In genomic region chr11:51811230-51811629, GRCm38 (mm10) we compare ENCODE assay signal across 13 mouse cellular contexts. TPM values are rescaled to one million over a fixed set of nuclear protein-coding genes. Genes with fewer than 3 reads are reported as not detected.
DNase-seq lines count a peak whose midpoint lies in the region; ATAC-seq and TF ChIP-seq lines count a peak whose summit lies in the region.
"Had no signal": no experiment of that assay in that cellular context is flagged by ENCODE, and none has a peak within 500 bp of the region (broad histone marks: within the 10 kb centered on the region; RNA-seq: fewer than 3 reads in every experiment).

No protein-coding gene starts in this region.

- peaks cover 7% of the 10 kb centered on the region; the same call in 1 of the 2 replicates for H3K36me3 ChIP-seq in liver, adult 2 months (ENCODE audit: control insufficient read depth, insufficient read depth, low read length)

- H3K27me3 ChIP-seq in liver, adult 2 months (ENCODE audit: control insufficient read depth, insufficient read depth, low read length): no peaks in the 10 kb centered on the region
- H3K27me3 ChIP-seq: embryonic facial prominence, embryonic 15.5 days; intestine, embryonic 15.5 days; stomach, embryonic 15.5 days had no signal

- no peaks in the 10 kb centered on the region for H3K79me2 ChIP-seq in liver, adult 2 months (ENCODE audit: control insufficient read depth, insufficient read depth, low read length)

- no peak overlapping the region for H3K9ac ChIP-seq in liver, adult 2 months (ENCODE audit: low read depth, low read length)
- H3K9ac ChIP-seq: embryonic facial prominence, embryonic 15.5 days; intestine, embryonic 15.5 days; stomach, embryonic 15.5 days had no signal

- TF ChIP-seq CTCF in liver, adult 2 months (IDR thresholded peaks at IDR 0.05; ENCODE audit: low read depth, low read length): peak; percentile 49

- no peak overlapping the region for H3K4me3 ChIP-seq in liver, adult 2 months (ENCODE audit: insufficient read depth, low read depth, low read length)
- H3K4me3 ChIP-seq: embryonic facial prominence, embryonic 15.5 days; intestine, embryonic 15.5 days; stomach, embryonic 15.5 days had no signal

- 92% methylated on average over 4 of the region's 4 CpGs for WGBS in liver, adult 2 months

- H3K27ac ChIP-seq in liver, adult 2 months (replicated peaks; ENCODE audit: insufficient read depth, low read depth, low read length): no peak overlapping the region
- H3K27ac ChIP-seq: embryonic facial prominence, embryonic 15.5 days; intestine, embryonic 15.5 days; stomach, embryonic 15.5 days had no signal

- no peak for ATAC-seq in CD4-positive, CD25-positive, alpha-beta regulatory T cell, adult 4 months
- ATAC-seq: forebrain, embryonic 16.5 days; intestine, embryonic 15.5 days had no signal

- no peak for TF ChIP-seq POLR2A in liver, adult 2 months (IDR thresholded peaks at IDR 0.05; ENCODE audit: extremely low read depth, insufficient read depth, low read length)

- DNase-seq in CD4-positive, CD25-positive, alpha-beta regulatory T cell, adult 2 months (ENCODE audit: low read depth, low spot score): peak; percentile 59
- no peak for DNase-seq in liver, adult 2 months (ENCODE audit: extremely low read depth, low read depth, low spot score)
- DNase-seq in liver (no peak), A20 (ENCODE audit: low read depth, low spot score) (peak; percentile 52), ZHBTc4 (ENCODE audit: low read depth, low spot score) (peak; percentile 57)
- no peak for DNase-seq in adrenal gland, adult 18-20 months (ENCODE audit: low spot score in 2 of 2)
- DNase-seq in layer of hippocampus, adult 9-10 months (ENCODE audit: low spot score): no peak
- DNase-seq: right cerebral cortex, postnatal 14 days had no signal

- H3K4me1 ChIP-seq in liver, adult 2 months (ENCODE audit: control insufficient read depth, insufficient read depth, low read length): peaks cover 7% of the 10 kb centered on the region
- H3K4me1 ChIP-seq: intestine, embryonic 15.5 days; stomach, embryonic 15.5 days had no signal

RNA-seq across cellular contexts. Expression of gene Jade2, which starts 46.2 kb away (rescaled TPM):
- polyA plus RNA-seq in CD4-positive, CD25-positive, alpha-beta regulatory T cell, adult 4 months (2017; shearing (Covaris generic)): 10 to 100 TPM; 19.9 to 27.8 TPM
- total RNA-seq in liver, adult 2 months (2014; rRNA removed): 2.7 and 3.7 TPM in 2 replicates
- polyA plus RNA-seq in liver, adult 2 months (2012; rRNA removed): 3.6 and 4.1 TPM in 2 replicates
- total RNA-seq in adrenal gland, adult 18-20 months (2021): 10 to 100 TPM; 19.2 to 19.7 TPM

RNA-seq across cellular contexts. Expression of gene Sar1b, which starts 47.7 kb away (rescaled TPM):
- 100 to 1,000 TPM; 128 to 129 TPM for polyA plus RNA-seq in CD4-positive, CD25-positive, alpha-beta regulatory T cell, adult 4 months (2017; shearing (Covaris generic))
- 257 and 370 TPM in 2 replicates for total RNA-seq in liver, adult 2 months (2014; rRNA removed)
- polyA plus RNA-seq in liver, adult 2 months (2012; rRNA removed): 61.0 and 75.6 TPM in 2 replicates
- total RNA-seq in adrenal gland, adult 18-20 months (2021): 100 to 1,000 TPM; 109 to 110 TPM

RNA-seq across cellular contexts. Expression of gene Sec24a, which starts 47.8 kb away (rescaled TPM):
- 10 to 100 TPM; 18.2 to 27.0 TPM for polyA plus RNA-seq in CD4-positive, CD25-positive, alpha-beta regulatory T cell, adult 4 months (2017; shearing (Covaris generic))
- 45.1 and 51.1 TPM in 2 replicates for total RNA-seq in liver, adult 2 months (2014; rRNA removed)
- 30.6 and 35.3 TPM in 2 replicates for polyA plus RNA-seq in liver, adult 2 months (2012; rRNA removed)
- 10 to 100 TPM; 33.2 to 47.2 TPM for total RNA-seq in adrenal gland, adult 18-20 months (2021)

Comparison
In these comparisons a context has a peak if more than half of its experiments do, and no peak if none do; other contexts are left out.
1. DNase-seq: peak in CD4-positive, CD25-positive, alpha-beta regulatory T cell, adult 2 months (single experiment), A20 (single experiment) and ZHBTc4 (single experiment); none in liver, adult 2 months (single experiment), liver (single experiment), adrenal gland, adult 18-20 months (0 of 2) and layer of hippocampus, adult 9-10 months (single experiment).